Mouse (Mus musculus): ENCODE measurements at regions not wholly inside any gene's neighbourhood (a gene's known extent, or its start where the extent isn't known, plus 50 kb on each side); places are given as distances from the start of the nearest gene placed in this dataset.

DNA sequence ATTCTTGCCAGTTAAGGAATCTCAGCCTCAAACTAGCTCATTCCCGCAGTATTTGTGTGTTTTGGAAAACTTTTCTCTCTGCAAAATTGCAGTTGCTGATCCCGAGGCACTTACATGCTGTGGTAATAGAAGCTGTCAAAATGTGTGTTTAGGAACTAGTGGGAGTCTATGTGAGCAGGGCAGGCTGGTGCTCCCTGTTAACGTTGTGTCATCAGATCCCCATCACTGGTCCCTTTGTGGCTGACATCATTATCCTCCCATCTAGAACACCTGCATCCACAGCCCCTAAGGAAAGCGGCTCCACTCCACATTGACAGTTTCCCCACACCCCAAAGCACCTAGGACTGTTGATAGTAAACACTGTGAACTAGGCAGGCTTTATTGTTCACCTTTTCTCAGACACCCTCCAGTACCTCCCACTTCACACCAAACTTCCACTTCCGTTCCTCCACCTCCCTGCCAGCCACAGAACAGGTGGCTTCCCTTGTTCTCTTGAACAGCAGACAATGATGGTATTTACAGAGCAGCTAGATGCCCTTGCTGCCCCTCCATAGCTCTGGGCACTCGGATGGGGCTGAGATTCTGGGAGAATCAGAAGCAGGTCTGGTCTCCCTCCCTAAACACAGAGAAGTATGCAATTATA is 275.8 kb downstream of the Gm19410 start:
- no peak for DNase-seq

DNA sequence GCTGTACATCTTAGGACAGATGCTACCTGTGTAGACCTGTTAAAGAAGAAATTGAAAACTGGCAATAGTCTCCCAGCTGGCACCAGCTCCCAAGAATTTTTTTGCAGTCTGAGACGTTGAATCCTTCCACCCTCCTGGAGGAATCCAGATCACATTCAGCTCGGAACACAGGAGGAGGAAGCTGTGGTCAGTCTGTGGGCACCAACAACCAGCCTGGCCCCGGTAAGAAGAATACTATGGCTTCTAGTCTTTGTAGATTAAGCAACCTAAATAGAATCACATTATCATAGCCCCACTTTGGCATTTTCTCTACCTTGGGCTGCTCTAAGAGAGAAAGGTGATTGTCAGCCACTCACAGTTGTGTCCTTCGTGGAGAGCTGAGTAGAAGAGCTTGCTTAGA is 277.0 kb downstream of the Gm19410 start:
- DNase-seq = no peak

Small RNA genes lying in the stretch of these regions (microRNA-seq; reads per million reads assigned to microRNA genes)
- gene Gm22030 = 0 reads per million in 2 experiments
